ENCODE assay signal across 16 mouse cellular contexts in genomic region chr10:81026857-81027256, GRCm38 (mm10). TPM values are rescaled to one million over a fixed set of nuclear protein-coding genes. Genes with fewer than 3 reads are reported as not detected.
"Had no signal": no experiment of that assay in that cellular context is flagged by ENCODE, and none has a peak within 500 bp of the region (broad histone marks: within the 10 kb centered on the region; RNA-seq: fewer than 3 reads in every experiment).

No protein-coding gene starts in this region.

- H3K4me3 ChIP-seq: limb, embryonic 12.5 days; neural tube, embryonic 12.5 days; stomach, embryonic 15.5 days had no signal

- H3K9ac ChIP-seq: limb, embryonic 12.5 days; liver, embryonic 14.5 days; neural tube, embryonic 12.5 days; stomach, embryonic 15.5 days had no signal

- H3K36me3 ChIP-seq: stomach, embryonic 15.5 days had no signal

- ATAC-seq: lung, postnatal 0 days had no signal

- H3K27ac ChIP-seq: kidney, postnatal 0 days; limb, embryonic 12.5 days; liver, embryonic 14.5 days; neural tube, embryonic 12.5 days; stomach, embryonic 15.5 days had no signal

- DNase-seq: kidney, adult 9 months; kidney, postnatal 36 days; liver; lung, adult 2 months; lung, postnatal 36 days; midbrain, embryonic 14.5 days; right cerebral cortex, postnatal 14 days; thymus, adult 2 months; thymus, postnatal 25 days had no signal

- H3K9me3 ChIP-seq: limb, embryonic 12.5 days; neural tube, embryonic 12.5 days; stomach, embryonic 15.5 days had no signal

- H3K4me2 ChIP-seq: limb, embryonic 12.5 days; neural tube, embryonic 12.5 days; stomach, embryonic 15.5 days had no signal

RNA-seq across cellular contexts. Expression of gene Diras1, which starts 1.4 kb away (rescaled TPM):
- total RNA-seq: megakaryocyte progenitor cell, adult 5-6 weeks had no signal
- polyA plus RNA-seq: liver, embryonic 14.5 days; lung, adult 2 months; lung, postnatal 0 days had no signal
